Mouse (Mus musculus): ENCODE measurements around the gene Lrrc32. TPM values are rescaled to one million over a fixed set of nuclear protein-coding genes. Genes with fewer than 3 reads are reported as not detected.
A peak's percentile ranks its signal among the peaks of the same experiment; 100 is the strongest.

Gene Lrrc32
- polyA plus RNA-seq (2014; fragmentation: Nextera tagmentation; extraction: Ambion mirVana): 2.4 and 3.4 TPM in 2 replicates

DNA sequence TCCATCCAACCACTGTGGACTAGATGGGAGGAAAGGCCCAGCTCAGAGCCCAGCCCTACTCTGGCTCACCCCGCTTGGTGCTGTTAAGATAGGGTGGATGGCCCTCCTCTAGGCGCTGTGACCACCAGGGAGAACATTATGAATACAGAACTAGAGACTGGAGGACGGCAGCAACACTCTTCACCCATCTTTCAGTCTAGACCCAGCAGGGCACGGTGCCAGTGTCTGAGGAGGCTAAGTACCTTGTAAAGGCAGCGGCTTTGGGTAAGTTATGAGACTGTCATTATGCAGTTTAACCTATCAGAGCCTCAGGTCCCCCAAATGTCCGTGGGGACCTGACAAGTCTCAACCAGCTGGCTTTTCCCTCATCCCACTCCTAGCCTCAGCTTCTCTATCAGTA, at the start of gene Lrrc32:
Gene Lrrc32 (plus strand): TSS at position 153 of the 400 bp plus-strand sequence.
- peak within 1 kb of the TSS; percentile 60 for H3K4me2 ChIP-seq (ENCODE audit: low read depth, severe bottlenecking)
- H3K9me3 ChIP-seq (ENCODE audit: control insufficient read depth, low read length): no peaks in the 10 kb centered on the region
- 45% methylated on average over 6 of the region's 6 CpGs for WGBS
- peak within 1 kb of the TSS; percentile 37 for H3K4me3 ChIP-seq (ENCODE audit: low read depth, low read length)
- H3K36me3 ChIP-seq (ENCODE audit: control insufficient read depth, insufficient read depth, low read length): no peaks in the 10 kb centered on the region
- DNase-seq (ENCODE audit: low spot score) (no peak), ATAC-seq (ENCODE audit: insufficient number of reproducible peaks, low FRiP score, low TSS enrichment, low read depth) (no peak)
- H3K27ac ChIP-seq (replicated peaks; ENCODE audit: low read depth, low read length): no peak within 1 kb of the TSS
- peaks cover 13% of the 10 kb centered on the region; the same call in 1 of the 2 replicates for H3K4me1 ChIP-seq (ENCODE audit: control insufficient read depth, insufficient read depth, low read length)
- peak within 1 kb of the TSS; percentile 44 for H3K9ac ChIP-seq (ENCODE audit: low read length)
- 0 out of 2 replicates have a peak, but pooled peaks cover 2% of the 10 kb centered on the region for H3K27me3 ChIP-seq (ENCODE audit: control insufficient read depth, insufficient read depth, low read length)

DNA sequence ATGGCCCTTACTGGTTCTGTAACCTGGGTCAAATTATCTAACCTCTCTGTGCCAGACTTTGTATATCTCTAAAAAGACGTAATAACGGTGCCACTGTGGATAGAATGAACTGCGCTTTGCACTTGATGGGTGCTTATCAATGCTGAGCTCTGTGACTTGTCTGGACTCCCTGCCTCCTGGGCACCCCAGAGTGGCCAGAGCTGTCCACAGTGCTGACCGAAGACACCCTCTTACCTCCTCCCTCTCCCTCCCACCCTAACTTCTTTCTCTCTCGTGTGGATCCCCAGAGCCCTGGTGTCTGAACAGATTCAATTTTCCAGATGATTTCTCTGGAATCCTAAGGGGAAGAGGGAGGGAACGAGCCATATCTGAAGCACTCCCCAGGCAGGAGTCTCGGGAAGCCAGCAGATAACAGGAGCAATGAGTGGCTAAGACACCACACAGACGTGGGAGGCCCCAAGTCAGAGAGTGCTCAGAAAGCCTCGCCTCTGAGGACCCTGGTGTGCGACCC, 49.1 kb upstream of the Lrrc32 start, which contains the start of gene Gucy2d:
Gene Gucy2d (plus strand): TSS at position 461 of the 511 bp plus-strand sequence.
- ATAC-seq (ENCODE audit: insufficient number of reproducible peaks, low FRiP score, low TSS enrichment, low read depth) (no peak), DNase-seq (ENCODE audit: low spot score) (no peak)
- no peaks in the 10 kb centered on the region for H3K4me1 ChIP-seq (ENCODE audit: control insufficient read depth, insufficient read depth, low read length)
- no peak within 1 kb of the TSS for H3K9ac ChIP-seq (ENCODE audit: low read length)
- no peak within 1 kb of the TSS for H3K4me3 ChIP-seq (ENCODE audit: low read depth, low read length)
- no peaks in the 10 kb centered on the region for H3K36me3 ChIP-seq (ENCODE audit: control insufficient read depth, insufficient read depth, low read length)
- 58% methylated on average over 10 of the region's 10 CpGs for WGBS
- H3K4me2 ChIP-seq (ENCODE audit: low read depth, severe bottlenecking): no peak within 1 kb of the TSS
- H3K27ac ChIP-seq (replicated peaks; ENCODE audit: low read depth, low read length): no peak within 1 kb of the TSS
- H3K9me3 ChIP-seq (ENCODE audit: control insufficient read depth, low read length): no peaks in the 10 kb centered on the region
- H3K27me3 ChIP-seq (ENCODE audit: control insufficient read depth, insufficient read depth, low read length): no peaks in the 10 kb centered on the region

DNA sequence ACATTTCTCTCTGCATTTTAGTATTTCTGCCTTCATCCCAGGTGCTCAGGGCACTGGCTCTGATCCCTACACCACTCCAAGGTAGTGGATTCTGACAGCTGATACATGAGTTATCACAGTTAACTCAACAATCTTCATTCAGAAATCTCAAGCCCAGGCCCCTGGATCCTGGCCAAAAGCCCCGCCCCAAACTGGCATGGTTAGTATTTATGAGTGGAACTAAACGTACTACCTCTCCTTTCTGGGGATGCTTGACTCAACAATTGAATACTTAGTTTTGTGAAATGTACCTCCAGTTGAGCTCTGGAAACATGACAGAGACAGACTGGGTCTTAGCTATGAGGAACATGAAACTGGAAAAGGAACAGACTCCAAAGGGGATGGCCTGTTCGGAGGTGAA, 42.2 kb upstream of the Lrrc32 start:
- H3K36me3 ChIP-seq (ENCODE audit: control insufficient read depth, insufficient read depth, low read length): no peaks in the 10 kb centered on the region
- no peak overlapping the region for H3K27ac ChIP-seq (replicated peaks; ENCODE audit: low read depth, low read length)
- no peak overlapping the region for H3K4me2 ChIP-seq (ENCODE audit: low read depth, severe bottlenecking)
- no peak overlapping the region for H3K4me3 ChIP-seq (ENCODE audit: low read depth, low read length)
- H3K9me3 ChIP-seq (ENCODE audit: control insufficient read depth, low read length): no peaks in the 10 kb centered on the region
- H3K27me3 ChIP-seq (ENCODE audit: control insufficient read depth, insufficient read depth, low read length): no peaks in the 10 kb centered on the region
- no peak overlapping the region for H3K9ac ChIP-seq (ENCODE audit: low read length)
- 71% methylated on average over 3 of the region's 3 CpGs for WGBS
- ATAC-seq (ENCODE audit: insufficient number of reproducible peaks, low FRiP score, low TSS enrichment, low read depth) (no peak), DNase-seq (ENCODE audit: low spot score) (no peak)
- no peaks in the 10 kb centered on the region for H3K4me1 ChIP-seq (ENCODE audit: control insufficient read depth, insufficient read depth, low read length)

DNA sequence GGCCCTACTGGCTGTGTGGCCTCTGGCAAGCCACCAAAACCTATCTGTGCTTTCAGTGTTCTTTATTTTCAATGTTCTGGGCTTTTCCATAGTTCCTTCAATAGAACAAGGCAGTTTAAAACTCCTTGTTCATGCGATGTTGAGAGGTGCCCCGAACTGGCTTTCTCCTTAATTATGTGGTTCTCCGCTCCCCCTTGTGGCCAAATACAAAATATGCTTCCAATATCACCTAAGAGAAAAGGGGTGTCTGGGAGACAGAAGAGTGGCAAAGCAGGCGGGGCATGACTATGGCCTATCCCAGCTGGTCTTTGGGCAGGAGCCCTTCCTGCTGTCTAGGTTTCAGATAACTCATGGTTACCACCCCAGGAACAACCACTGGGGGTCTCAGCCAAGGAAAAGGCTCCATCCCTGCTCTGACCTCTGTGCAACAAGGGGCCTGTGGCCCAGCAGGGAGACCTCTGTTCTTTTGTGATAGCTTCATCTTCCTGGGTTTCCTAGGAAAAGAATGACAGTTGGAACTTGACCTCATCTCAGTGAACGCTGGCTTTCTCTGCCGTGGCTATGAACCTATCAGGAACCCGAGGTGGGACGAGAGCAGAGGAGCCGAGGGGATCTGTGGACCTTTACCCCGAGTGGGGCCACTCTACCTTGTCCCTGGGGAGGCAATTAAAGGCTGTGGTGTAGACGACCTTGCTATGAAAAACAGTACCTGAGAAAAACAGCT, 41.3 kb upstream of the Lrrc32 start:
- DNase-seq (ENCODE audit: low spot score) (no peak), ATAC-seq (ENCODE audit: insufficient number of reproducible peaks, low FRiP score, low TSS enrichment, low read depth) (no peak)
- no peak overlapping the region for H3K4me3 ChIP-seq (ENCODE audit: low read depth, low read length)
- 66% methylated on average over 11 of the region's 11 CpGs for WGBS
- no peaks in the 10 kb centered on the region for H3K36me3 ChIP-seq (ENCODE audit: control insufficient read depth, insufficient read depth, low read length)
- H3K9me3 ChIP-seq (ENCODE audit: control insufficient read depth, low read length): no peaks in the 10 kb centered on the region
- H3K27ac ChIP-seq (replicated peaks; ENCODE audit: low read depth, low read length): no peak overlapping the region
- no peak overlapping the region for H3K4me2 ChIP-seq (ENCODE audit: low read depth, severe bottlenecking)
- H3K4me1 ChIP-seq (ENCODE audit: control insufficient read depth, insufficient read depth, low read length): no peaks in the 10 kb centered on the region
- H3K9ac ChIP-seq (ENCODE audit: low read length): no peak overlapping the region
- no peaks in the 10 kb centered on the region for H3K27me3 ChIP-seq (ENCODE audit: control insufficient read depth, insufficient read depth, low read length)

DNA sequence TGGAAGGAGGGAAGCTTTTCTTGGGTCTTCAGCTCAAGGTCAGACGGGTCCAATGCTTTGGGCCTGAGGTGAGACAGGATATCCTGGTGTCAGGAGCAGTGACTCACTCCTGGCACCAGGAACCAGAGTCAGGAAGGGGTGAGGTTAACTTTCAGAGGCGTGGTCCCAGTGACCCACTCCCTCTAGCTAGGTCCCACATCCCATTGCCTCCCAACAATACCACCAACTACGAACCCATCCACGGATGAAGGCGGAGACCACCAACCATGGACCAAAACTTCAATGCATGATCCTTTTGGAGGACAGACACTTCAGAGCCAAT, 40.8 kb upstream of the Lrrc32 start:
- Histone ChIP-seq H3K4me3 (ENCODE audit: low read depth, low read length) (no peak overlapping the region), H3K27ac (replicated peaks; ENCODE audit: low read depth, low read length) (no peak overlapping the region), H3K4me1 (ENCODE audit: control insufficient read depth, insufficient read depth, low read length) (no peaks in the 10 kb centered on the region), H3K36me3 (ENCODE audit: control insufficient read depth, insufficient read depth, low read length) (no peaks in the 10 kb centered on the region), H3K9ac (ENCODE audit: low read length) (no peak overlapping the region), H3K4me2 (ENCODE audit: low read depth, severe bottlenecking) (no peak overlapping the region), H3K27me3 (ENCODE audit: control insufficient read depth, insufficient read depth, low read length) (no peaks in the 10 kb centered on the region), H3K9me3 (ENCODE audit: control insufficient read depth, low read length) (no peaks in the 10 kb centered on the region)
- no peak for DNase-seq (ENCODE audit: low spot score)
- ATAC-seq (ENCODE audit: insufficient number of reproducible peaks, low FRiP score, low TSS enrichment, low read depth): no peak
- WGBS: 95% methylated on average over 5 of the region's 5 CpGs

DNA sequence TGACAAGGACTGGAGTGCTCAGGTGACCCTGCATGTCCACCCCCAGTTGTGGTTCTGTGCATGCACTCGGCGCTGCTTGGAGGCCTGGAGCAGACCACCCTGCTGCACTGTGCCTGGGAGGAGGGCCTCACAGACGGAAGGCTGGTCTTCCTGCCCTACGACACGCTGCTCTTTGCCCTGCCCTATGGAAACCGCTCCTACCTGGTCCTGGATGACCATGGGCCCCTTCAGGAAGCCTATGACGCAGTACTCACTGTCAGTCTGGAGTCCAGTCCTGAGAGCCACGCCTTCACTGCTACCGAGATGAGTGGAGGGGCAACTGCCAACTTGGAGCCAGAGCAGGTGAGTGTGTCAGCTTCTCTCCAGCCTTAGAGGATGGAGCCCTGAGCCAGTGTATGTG, 39.4 kb upstream of the Lrrc32 start:
- no peak for ATAC-seq (ENCODE audit: insufficient number of reproducible peaks, low FRiP score, low TSS enrichment, low read depth)
- DNase-seq (ENCODE audit: low spot score): no peak
- H3K9me3 ChIP-seq (ENCODE audit: control insufficient read depth, low read length): no peaks in the 10 kb centered on the region
- H3K4me3 ChIP-seq (ENCODE audit: low read depth, low read length): no peak overlapping the region
- no peak overlapping the region for H3K4me2 ChIP-seq (ENCODE audit: low read depth, severe bottlenecking)
- H3K27me3 ChIP-seq (ENCODE audit: control insufficient read depth, insufficient read depth, low read length): no peaks in the 10 kb centered on the region
- H3K4me1 ChIP-seq (ENCODE audit: control insufficient read depth, insufficient read depth, low read length): peaks cover under 1% of the 10 kb centered on the region; the same call in 1 of the 2 replicates
- no peaks in the 10 kb centered on the region for H3K36me3 ChIP-seq (ENCODE audit: control insufficient read depth, insufficient read depth, low read length)
- H3K9ac ChIP-seq (ENCODE audit: low read length): no peak overlapping the region
- no peak overlapping the region for H3K27ac ChIP-seq (replicated peaks; ENCODE audit: low read depth, low read length)
- 87% methylated on average over 9 of the region's 9 CpGs for WGBS

DNA sequence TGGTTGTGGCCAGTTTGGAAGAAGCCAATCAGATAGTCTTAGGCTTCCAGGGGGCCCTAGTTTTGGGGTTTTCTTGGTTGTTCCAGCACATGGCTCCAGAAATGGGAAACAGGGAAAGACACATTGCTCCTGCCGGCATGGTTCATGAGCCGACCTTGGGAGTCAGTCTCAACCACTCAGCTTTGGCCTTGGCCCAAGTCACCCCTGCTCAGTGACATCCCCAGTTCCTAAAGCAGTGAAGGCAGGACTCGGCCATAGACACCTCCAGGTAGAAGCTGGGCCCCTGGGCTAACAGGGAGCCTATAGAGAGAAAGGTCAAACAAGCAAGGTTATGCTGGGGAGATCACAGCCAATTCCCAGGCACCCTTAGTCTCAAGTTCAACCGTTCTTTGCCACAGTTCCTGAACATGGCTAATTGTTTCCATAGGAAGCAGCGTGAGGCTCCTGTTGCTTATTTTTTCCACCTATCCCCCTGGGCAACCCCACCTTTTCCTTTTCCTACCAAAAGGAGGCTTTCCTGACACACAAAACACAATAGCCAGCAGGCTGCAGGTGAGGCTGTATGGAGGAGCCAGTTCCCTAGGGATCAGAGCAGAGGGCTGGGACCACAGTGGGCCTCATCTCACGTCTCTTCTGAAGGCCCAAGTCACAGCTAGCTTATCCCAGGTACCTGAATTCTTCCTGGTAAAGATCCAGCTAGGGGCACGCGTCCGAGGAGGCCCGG, 34.5 kb upstream of the Lrrc32 start:
- Histone ChIP-seq H3K27me3 (ENCODE audit: control insufficient read depth, insufficient read depth, low read length) (no peaks in the 10 kb centered on the region), H3K4me3 (ENCODE audit: low read depth, low read length) (no peak overlapping the region), H3K9me3 (ENCODE audit: control insufficient read depth, low read length) (no peaks in the 10 kb centered on the region), H3K9ac (ENCODE audit: low read length) (no peak overlapping the region), H3K4me1 (ENCODE audit: control insufficient read depth, insufficient read depth, low read length) (peaks cover 4% of the 10 kb centered on the region; the same call in 1 of the 2 replicates), H3K36me3 (ENCODE audit: control insufficient read depth, insufficient read depth, low read length) (no peaks in the 10 kb centered on the region), H3K4me2 (ENCODE audit: low read depth, severe bottlenecking) (no peak overlapping the region), H3K27ac (replicated peaks; ENCODE audit: low read depth, low read length) (no peak overlapping the region)
- WGBS: 67% methylated on average over 10 of the region's 10 CpGs
- ATAC-seq (ENCODE audit: insufficient number of reproducible peaks, low FRiP score, low TSS enrichment, low read depth): no peak
- DNase-seq (ENCODE audit: low spot score): no peak

DNA sequence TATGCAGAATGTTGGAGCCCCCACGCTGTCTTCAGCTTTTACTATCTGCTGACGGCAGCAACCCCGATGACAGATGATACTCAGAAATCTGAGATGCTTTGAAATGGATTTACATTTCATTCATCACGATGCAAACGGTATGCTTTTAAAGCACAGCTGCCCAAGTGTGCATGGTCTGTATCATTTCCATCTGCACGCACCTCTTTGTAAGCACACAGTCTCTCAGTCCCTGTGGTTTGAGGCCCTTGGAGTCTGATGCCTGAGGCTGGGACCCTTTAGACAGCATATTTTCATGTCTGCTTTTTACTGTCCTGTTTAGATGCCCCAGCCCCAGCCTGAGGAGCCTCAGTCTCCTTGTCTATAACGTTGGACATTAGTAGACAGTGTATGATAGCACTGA, 28.8 kb upstream of the Lrrc32 start:
- Histone ChIP-seq H3K36me3 (ENCODE audit: control insufficient read depth, insufficient read depth, low read length) (no peaks in the 10 kb centered on the region), H3K4me3 (ENCODE audit: low read depth, low read length) (no peak overlapping the region), H3K27me3 (ENCODE audit: control insufficient read depth, insufficient read depth, low read length) (no peaks in the 10 kb centered on the region), H3K9ac (ENCODE audit: low read length) (no peak overlapping the region), H3K4me2 (ENCODE audit: low read depth, severe bottlenecking) (no peak overlapping the region), H3K9me3 (ENCODE audit: control insufficient read depth, low read length) (no peaks in the 10 kb centered on the region), H3K4me1 (ENCODE audit: control insufficient read depth, insufficient read depth, low read length) (no peaks in the 10 kb centered on the region), H3K27ac (replicated peaks; ENCODE audit: low read depth, low read length) (no peak overlapping the region)
- WGBS: 65% methylated on average over 7 of the region's 7 CpGs
- ATAC-seq (ENCODE audit: insufficient number of reproducible peaks, low FRiP score, low TSS enrichment, low read depth): peak; percentile 59; the same call in 1 of the 2 replicates
- no peak for DNase-seq (ENCODE audit: low spot score)

Data from limb, embryonic 11.5 days (tissue).